Mouse (Mus musculus): ENCODE data around the gene Naip2.

DNA sequence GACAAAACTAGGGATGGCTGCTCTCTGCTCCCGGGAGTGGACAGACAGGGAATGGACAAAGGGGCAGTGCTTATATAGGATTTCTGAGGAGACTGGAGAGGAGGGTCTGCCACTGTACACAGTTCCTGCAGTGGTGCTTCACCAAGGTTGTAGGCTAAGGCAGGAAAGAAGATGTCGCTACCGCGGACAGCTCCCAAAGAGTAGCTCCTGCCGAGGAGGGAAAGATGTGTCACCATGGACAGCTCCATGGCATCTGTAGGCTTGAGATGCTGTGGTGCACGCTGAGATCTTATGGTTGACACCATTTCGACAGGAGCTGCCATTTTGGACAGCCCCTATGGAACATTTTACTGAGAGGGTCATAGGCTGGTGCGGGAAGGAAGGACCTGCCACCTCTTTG lies 8.6 kb upstream of the Naip2 start:
- TF ChIP-seq CTCF (IDR thresholded peaks at IDR 0.05; ENCODE audit: extremely low read depth, insufficient read depth, low read length) (no peak), POLR2A (IDR thresholded peaks at IDR 0.05; ENCODE audit: extremely low read depth, insufficient read depth, low read length) (no peak)

All from cortical plate, adult 2 months (tissue).